Mouse (Mus musculus): ENCODE measurements around the gene Mapkap1. TPM values are rescaled to one million over a fixed set of nuclear protein-coding genes. Genes with fewer than 3 reads are reported as not detected.
A peak's percentile ranks its signal among the peaks of the same experiment; 100 is the strongest.
"Not testable (repeated sequence)": the region's sequence is repeated elsewhere in the genome, so short reads cannot be mapped to it uniquely, and the experiment has no call there.

Mapkap1 gene
- polyA plus RNA-seq, 1 experiment from 2014 or later = 95.9 TPM

- ATAC-seq (ENCODE audit: insufficient number of reproducible peaks, low FRiP score, low TSS enrichment, low read depth) = no peak
- WGBS = 29% methylated on average over 4 of the region's 4 CpGs
- H3K4me1 ChIP-seq = peaks cover 8% of the 10 kb centered on the region; the same call in 1 of the 2 replicates
- H3K4me3 ChIP-seq = no peak overlapping the region
- no peak overlapping the region for H3K9ac ChIP-seq
- H3K27ac ChIP-seq = no peak overlapping the region
- H3K9me3 ChIP-seq = no peaks in the 10 kb centered on the region
- no peak overlapping the region for H3K4me2 ChIP-seq
- H3K36me3 ChIP-seq = peaks cover 3% of the 10 kb centered on the region; the same call in 1 of the 2 replicates
- no peaks in the 10 kb centered on the region for H3K27me3 ChIP-seq
Measured at GRCm38 (mm10) chr2:34448756-34449155, 42.2 kb downstream of the Mapkap1 start.

GRCm38 (mm10) chr2:34462490-34462889 is 55.9 kb downstream of the Mapkap1 start:
- no peak overlapping the region for H3K4me3 ChIP-seq
- 88% methylated on average over 3 of the region's 3 CpGs for WGBS
- ATAC-seq (ENCODE audit: insufficient number of reproducible peaks, low FRiP score, low TSS enrichment, low read depth) = no peak

DNA sequence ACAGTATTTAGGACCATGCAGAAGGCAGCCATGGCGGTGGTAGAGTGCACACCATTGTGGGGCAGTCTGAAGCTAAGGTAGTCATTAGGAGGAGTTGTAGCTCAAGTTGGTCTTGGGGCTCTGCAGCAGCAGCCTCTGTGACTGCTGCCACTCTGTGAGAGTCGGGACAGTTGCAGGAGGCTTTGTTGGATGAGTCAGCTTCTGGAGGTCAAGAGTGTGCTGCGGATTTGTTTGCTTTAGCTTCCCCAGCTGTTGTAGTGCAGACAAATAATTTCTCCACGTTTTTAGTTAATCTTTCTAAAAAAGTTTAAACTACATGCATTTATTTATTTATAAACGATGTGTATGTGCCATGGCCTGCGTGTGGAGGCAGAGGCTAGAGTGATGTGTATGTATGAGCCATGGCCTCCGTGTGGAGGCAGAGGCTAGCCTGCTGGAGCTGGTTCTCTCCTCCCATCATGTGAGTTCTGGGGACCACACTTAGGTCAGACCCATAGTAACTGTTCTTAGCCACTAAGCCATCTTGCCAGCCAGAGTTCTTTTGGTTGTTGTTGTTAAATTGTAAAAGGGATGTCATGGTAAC is 62.1 kb downstream of the Mapkap1 start:
- H3K4me3 ChIP-seq = no peak overlapping the region
- no peaks in the 10 kb centered on the region for H3K27me3 ChIP-seq
- H3K9me3 ChIP-seq = no peaks in the 10 kb centered on the region
- ATAC-seq (ENCODE audit: insufficient number of reproducible peaks, low FRiP score, low TSS enrichment, low read depth) = no peak
- H3K4me1 ChIP-seq = no peaks in the 10 kb centered on the region
- no peak overlapping the region for H3K27ac ChIP-seq
- H3K36me3 ChIP-seq = no peaks in the 10 kb centered on the region
- no peak overlapping the region for H3K9ac ChIP-seq
- WGBS = 79% methylated on average over 7 of the region's 7 CpGs
- H3K4me2 ChIP-seq = no peak overlapping the region

More at GRCm38 (mm10) chr2:34462490-34462889, 55.9 kb downstream of the Mapkap1 start:
- Histone ChIP-seq H3K36me3 (peaks cover 4% of the 10 kb centered on the region; the same call in 1 of the 2 replicates), H3K9me3 (no peaks in the 10 kb centered on the region), H3K27me3 (no peaks in the 10 kb centered on the region), H3K4me2 (no peak overlapping the region), H3K4me1 (no peaks in the 10 kb centered on the region; the same call in 1 of the 2 replicates), H3K9ac (no peak overlapping the region), H3K27ac (no peak overlapping the region)

DNA sequence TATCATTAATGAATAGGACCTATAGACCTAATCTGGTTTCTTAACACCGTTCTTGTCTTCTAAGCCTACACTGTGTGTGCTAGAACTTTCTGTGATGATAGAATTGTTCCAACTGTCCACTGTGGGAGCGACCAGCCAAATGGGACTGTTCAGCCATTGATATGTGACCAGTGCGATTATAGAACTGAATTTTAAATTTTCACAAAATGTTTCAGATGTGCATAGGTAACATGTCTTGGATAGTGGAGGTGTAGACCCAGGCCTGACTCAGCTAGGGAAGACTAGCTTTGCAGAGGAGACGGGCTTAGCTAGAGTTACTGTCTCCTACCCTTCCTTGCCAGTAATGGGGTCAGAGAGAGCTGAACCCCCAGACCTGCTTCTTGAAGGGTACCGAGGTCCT is 62.8 kb downstream of the Mapkap1 start:
- WGBS = 90% methylated on average over 5 of the region's 5 CpGs

GRCm38 (mm10) chr2:34473775-34474174 is 67.2 kb downstream of the Mapkap1 start:
- 67% methylated on average over 3 of the region's 3 CpGs for WGBS
- no peaks in the 10 kb centered on the region for H3K36me3 ChIP-seq
- no peak overlapping the region for H3K4me2 ChIP-seq
- no peak for ATAC-seq (ENCODE audit: insufficient number of reproducible peaks, low FRiP score, low TSS enrichment, low read depth)
- H3K27ac ChIP-seq = no peak overlapping the region
- H3K4me3 ChIP-seq = no peak overlapping the region
- no peaks in the 10 kb centered on the region for H3K9me3 ChIP-seq
- H3K4me1 ChIP-seq = no peaks in the 10 kb centered on the region
- no peaks in the 10 kb centered on the region for H3K27me3 ChIP-seq
- no peak overlapping the region for H3K9ac ChIP-seq

More for the DNA sequence above, 62.8 kb downstream of the Mapkap1 start:
- H3K4me2 ChIP-seq = no peak overlapping the region
- H3K9ac ChIP-seq = no peak overlapping the region
- no peaks in the 10 kb centered on the region for H3K36me3 ChIP-seq
- H3K27ac ChIP-seq = no peak overlapping the region
- H3K9me3 ChIP-seq = no peaks in the 10 kb centered on the region
- H3K4me1 ChIP-seq = no peaks in the 10 kb centered on the region
- no peak for ATAC-seq (ENCODE audit: insufficient number of reproducible peaks, low FRiP score, low TSS enrichment, low read depth)
- H3K27me3 ChIP-seq = no peaks in the 10 kb centered on the region
- no peak overlapping the region for H3K4me3 ChIP-seq

DNA sequence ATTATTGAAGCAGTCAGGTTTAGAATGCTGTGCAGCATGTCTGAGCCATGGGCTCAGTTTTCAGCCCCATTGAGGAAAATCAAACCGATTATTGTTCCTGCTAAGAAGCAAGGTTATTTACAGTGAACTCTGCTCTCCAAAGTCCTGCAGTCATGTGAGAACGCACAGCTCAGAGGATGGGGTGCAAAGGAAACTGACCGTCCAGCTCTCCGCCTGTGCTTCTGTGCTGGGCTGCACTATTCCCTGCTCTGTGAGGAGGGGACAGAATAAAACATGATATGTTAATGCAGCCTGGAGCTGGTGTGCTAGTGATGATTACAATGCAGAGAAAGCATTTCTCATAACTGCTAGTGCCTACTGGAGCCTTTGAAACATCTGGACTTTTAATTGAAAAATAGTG is 74.8 kb downstream of the Mapkap1 start:
- 62% methylated on average over 4 of the region's 4 CpGs for WGBS
- no peak for ATAC-seq (ENCODE audit: insufficient number of reproducible peaks, low FRiP score, low TSS enrichment, low read depth)
- Histone ChIP-seq H3K9me3 (no peaks in the 10 kb centered on the region), H3K27ac (no peak overlapping the region), H3K27me3 (no peaks in the 10 kb centered on the region), H3K4me3 (no peak overlapping the region), H3K4me2 (no peak overlapping the region), H3K4me1 (no peaks in the 10 kb centered on the region; the same call in 1 of the 2 replicates), H3K36me3 (no peaks in the 10 kb centered on the region), H3K9ac (no peak overlapping the region)

GRCm38 (mm10) chr2:34482102-34482501 is 75.5 kb downstream of the Mapkap1 start:
- H3K36me3 ChIP-seq = no peaks in the 10 kb centered on the region
- no peaks in the 10 kb centered on the region for H3K9me3 ChIP-seq
- no peak for ATAC-seq (ENCODE audit: insufficient number of reproducible peaks, low FRiP score, low TSS enrichment, low read depth)
- no peaks in the 10 kb centered on the region; the same call in 1 of the 2 replicates for H3K4me1 ChIP-seq
- WGBS = 61% methylated on average over 3 of the region's 3 CpGs
- H3K4me3 ChIP-seq = no peak overlapping the region
- no peaks in the 10 kb centered on the region for H3K27me3 ChIP-seq
- H3K27ac ChIP-seq = no peak overlapping the region
- H3K9ac ChIP-seq = no peak overlapping the region
- no peak overlapping the region for H3K4me2 ChIP-seq

DNA sequence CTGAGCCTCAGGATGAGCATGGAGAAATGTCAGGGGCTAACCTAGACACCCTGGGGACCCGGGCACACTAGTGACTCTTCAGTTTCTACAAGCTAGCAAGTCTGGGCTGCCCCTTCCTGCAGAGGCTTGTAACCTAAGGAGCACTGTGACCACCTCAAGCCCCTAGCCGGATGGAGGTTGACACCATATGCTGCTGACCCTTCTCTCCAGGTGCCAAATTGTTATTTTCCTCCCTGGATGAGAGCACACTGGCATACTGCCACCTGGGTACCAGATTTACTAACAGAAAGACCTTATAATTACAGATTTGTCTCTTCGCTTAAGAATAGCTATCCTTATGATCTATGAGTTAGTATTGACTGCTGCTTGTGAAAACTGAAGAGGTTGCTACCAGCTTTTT is 76.0 kb downstream of the Mapkap1 start:
- Histone ChIP-seq H3K27ac (no peak overlapping the region), H3K27me3 (no peaks in the 10 kb centered on the region), H3K36me3 (no peaks in the 10 kb centered on the region), H3K4me2 (no peak overlapping the region), H3K9me3 (no peaks in the 10 kb centered on the region), H3K4me1 (no peaks in the 10 kb centered on the region; the same call in 1 of the 2 replicates), H3K4me3 (no peak overlapping the region), H3K9ac (no peak overlapping the region)
- WGBS = 75% methylated on average over 3 of the region's 3 CpGs
- no peak for ATAC-seq (ENCODE audit: insufficient number of reproducible peaks, low FRiP score, low TSS enrichment, low read depth)

- WGBS = 87% methylated on average over 7 of the region's 7 CpGs
- Histone ChIP-seq H3K4me1 (no peaks in the 10 kb centered on the region; the same call in 1 of the 2 replicates), H3K27me3 (no peaks in the 10 kb centered on the region), H3K4me2 (no peak overlapping the region), H3K4me3 (no peak overlapping the region), H3K36me3 (no peaks in the 10 kb centered on the region), H3K9ac (no peak overlapping the region), H3K9me3 (no peaks in the 10 kb centered on the region), H3K27ac (no peak overlapping the region)
- ATAC-seq (ENCODE audit: insufficient number of reproducible peaks, low FRiP score, low TSS enrichment, low read depth) = no peak
Measured at GRCm38 (mm10) chr2:34487281-34487680, 80.7 kb downstream of the Mapkap1 start.

GRCm38 (mm10) chr2:34503975-34504730 is 97.6 kb downstream of the Mapkap1 start:
- 31% methylated on average over 3 of the region's 3 CpGs for WGBS
- ATAC-seq (ENCODE audit: insufficient number of reproducible peaks, low FRiP score, low TSS enrichment, low read depth) = no peak
- H3K27ac ChIP-seq = peak overlapping the region; percentile 52; the same call in 1 of the 2 replicates

GRCm38 (mm10) chr2:34506162-34506561 is 99.6 kb downstream of the Mapkap1 start:
- 89% methylated on average over 2 of the region's 2 CpGs for WGBS
- H3K27ac ChIP-seq; H3K4me3 ChIP-seq; H3K27me3 ChIP-seq; H3K4me2 ChIP-seq; H3K9me3 ChIP-seq; H3K36me3 ChIP-seq; ATAC-seq (ENCODE audit: insufficient number of reproducible peaks, low FRiP score, low TSS enrichment, low read depth); H3K9ac ChIP-seq; H3K4me1 ChIP-seq: not testable (repeated sequence)

More at GRCm38 (mm10) chr2:34503975-34504730, 97.6 kb downstream of the Mapkap1 start:
- H3K36me3 ChIP-seq = 0 out of 2 replicates have a peak, but pooled peaks cover 3% of the 10 kb centered on the region
- H3K4me2 ChIP-seq = no peak overlapping the region
- no peak overlapping the region for H3K4me3 ChIP-seq
- H3K27me3 ChIP-seq = no peaks in the 10 kb centered on the region
- no peak overlapping the region for H3K9ac ChIP-seq
- H3K9me3 ChIP-seq = no peaks in the 10 kb centered on the region
- peaks cover 4% of the 10 kb centered on the region; the same call in 1 of the 2 replicates for H3K4me1 ChIP-seq

- Histone ChIP-seq H3K9me3 (no peaks in the 10 kb centered on the region), H3K4me1 (no peaks in the 10 kb centered on the region), H3K9ac (no peak overlapping the region), H3K4me2 (no peak overlapping the region), H3K36me3 (no peaks in the 10 kb centered on the region), H3K27ac (no peak overlapping the region), H3K27me3 (no peaks in the 10 kb centered on the region), H3K4me3 (no peak overlapping the region)
- no peak for ATAC-seq (ENCODE audit: insufficient number of reproducible peaks, low FRiP score, low TSS enrichment, low read depth)
- 85% methylated on average over 5 of the region's 5 CpGs for WGBS
Measured at GRCm38 (mm10) chr2:34509856-34510255, 103.3 kb downstream of the Mapkap1 start.
